Mouse (Mus musculus) kidney, adult 2 months (tissue): ENCODE measurements around the gene 2010300C02Rik. TPM values are rescaled to one million over a fixed set of nuclear protein-coding genes. Genes with fewer than 3 reads are reported as not detected.
"Not testable (repeated sequence)": the region's sequence is repeated elsewhere in the genome, so short reads cannot be mapped to it uniquely, and the experiment has no call there.

Experiments
- DNase-seq: peaks from one replicate; pipeline ENCODE4 v3.0.0; 2021
- H3K27ac ChIP-seq: fragments of 200-500 bp; 2 replicates; pipeline ENCODE4 v1.5.1; 2012; ENCODE audit warnings: low read depth, low read length, control low read depth, inconsistent platforms; ENCODE audit not compliant: insufficient read depth
- H3K27me3 ChIP-seq: fragments of 200-500 bp; replicated peaks from 2 replicates; pipeline ENCODE4 v1.6.1; 2012; ENCODE audit warnings: mild to moderate bottlenecking, moderate library complexity, low read length, inconsistent platforms; ENCODE audit not compliant: control insufficient read depth, insufficient read depth
- H3K36me3 ChIP-seq: fragments of 200-500 bp; 2 replicates; pipeline ENCODE4 v1.6.1; 2012; ENCODE audit warnings: mild to moderate bottlenecking, moderate library complexity, low read length, inconsistent platforms; ENCODE audit not compliant: control insufficient read depth, insufficient read depth
- H3K4me1 ChIP-seq: fragments of 200-500 bp; 2 replicates; pipeline ENCODE4 v1.6.1; 2011; ENCODE audit warnings: low read length; ENCODE audit not compliant: control insufficient read depth, insufficient read depth
- H3K4me3 ChIP-seq: fragments of 200-500 bp; 2 replicates; pipeline ENCODE4 v1.5.1; 2011; ENCODE audit warnings: mild to moderate bottlenecking, low read depth, low read length, control low read depth; ENCODE audit not compliant: insufficient read depth
- CTCF ChIP-seq: fragments of 200-500 bp; conservative IDR thresholded peaks from 2 replicates; pipeline ENCODE4 v1.5.1; 2011; ENCODE audit warnings: low read depth, mild to moderate bottlenecking, control low read depth, low read length, moderate library complexity, mixed read lengths; ENCODE audit not compliant: insufficient read depth, insufficient read length
- POLR2A ChIP-seq: fragments of 200-500 bp; IDR thresholded peaks from one replicate; pipeline ENCODE4 v1.6.1; 2011; ENCODE audit warnings: low read depth, low read length, control low read depth
- WGBS: fragments of 180-500 bp; shearing (Covaris S2); methylation state at CpG from one replicate; pipeline ENCODE4 v1.1.7; 2018; 5-methylcytosine and 5-hydroxymethylcytosine counted together
- polyA plus RNA-seq: library from polyadenylated mRNA; depleted of rRNA; stranded (reverse); fragments of >200 nt; gene quantifications from 2 replicates; pipeline ENCODE4 v1.2.3, GENCODE M21; 2012

2010300C02Rik gene
- polyA plus RNA-seq, 1 experiment = 0.86 TPM

GRCm38 (mm10) chr1:37725880-37726279, 6.0 kb upstream of the 2010300C02Rik start:
- Histone ChIP-seq H3K36me3 (no peaks in the 10 kb centered on the region), H3K4me3 (no peak overlapping the region), H3K27ac (no peak overlapping the region), H3K27me3 (no peaks in the 10 kb centered on the region), H3K4me1 (no peaks in the 10 kb centered on the region)
- DNase-seq = no peak
- WGBS = 64% methylated on average over 12 of the region's 12 CpGs
- TF ChIP-seq POLR2A (no peak), CTCF (no peak)

- Histone ChIP-seq H3K4me3 (no peak overlapping the region), H3K27me3 (no peaks in the 10 kb centered on the region), H3K4me1 (no peaks in the 10 kb centered on the region), H3K27ac (no peak overlapping the region), H3K36me3 (no peaks in the 10 kb centered on the region)
- 84% methylated on average over 5 of the region's 5 CpGs for WGBS
- TF ChIP-seq POLR2A = no peak
- TF ChIP-seq CTCF = no peak
- no peak for DNase-seq
Observed at GRCm38 (mm10) chr1:37721092-37721491, 1.2 kb upstream of the 2010300C02Rik start.

GRCm38 (mm10) chr1:37719030-37719723, 708 bp downstream of the 2010300C02Rik start:
- Histone ChIP-seq H3K36me3 (no peaks in the 10 kb centered on the region), H3K27ac (no peak overlapping the region), H3K27me3 (no peaks in the 10 kb centered on the region), H3K4me1 (no peaks in the 10 kb centered on the region), H3K4me3 (peak overlapping the region; percentile 54)
- DNase-seq = no peak
- 6% methylated on average over 48 of the region's 49 CpGs for WGBS
- TF ChIP-seq CTCF (no peak), POLR2A (no peak)

- H3K27ac ChIP-seq = no peak overlapping the region
- WGBS = 57% methylated on average over 7 of the region's 7 CpGs
- H3K36me3 ChIP-seq = no peaks in the 10 kb centered on the region
- no peak overlapping the region for H3K4me3 ChIP-seq
- H3K27me3 ChIP-seq = no peaks in the 10 kb centered on the region
- TF ChIP-seq CTCF (no peak), POLR2A (no peak)
- no peak for DNase-seq
- no peaks in the 10 kb centered on the region for H3K4me1 ChIP-seq
Observed at GRCm38 (mm10) chr1:37718516-37718915, 1.4 kb downstream of the 2010300C02Rik start.

GRCm38 (mm10) chr1:37717415-37718195, 2.3 kb downstream of the 2010300C02Rik start:
- H3K27ac ChIP-seq = no peak overlapping the region
- H3K4me3 ChIP-seq = no peak overlapping the region
- H3K36me3 ChIP-seq = no peaks in the 10 kb centered on the region
- no peaks in the 10 kb centered on the region for H3K27me3 ChIP-seq
- no peak for TF ChIP-seq POLR2A
- no peak for TF ChIP-seq CTCF
- H3K4me1 ChIP-seq = no peaks in the 10 kb centered on the region
- DNase-seq = no peak
- 80% methylated on average over 14 of the region's 14 CpGs for WGBS

- DNase-seq, H3K27ac ChIP-seq, H3K4me3 ChIP-seq, H3K4me1 ChIP-seq, H3K27me3 ChIP-seq, H3K36me3 ChIP-seq: not testable (repeated sequence)
- 79% methylated on average over 4 of the region's 4 CpGs for WGBS
Observed at GRCm38 (mm10) chr1:37712357-37712737, 7.5 kb downstream of the 2010300C02Rik start.

- TF ChIP-seq POLR2A (no peak), CTCF (no peak)
- H3K4me1 ChIP-seq = no peaks in the 10 kb centered on the region
- 79% methylated on average over 10 of the region's 10 CpGs for WGBS
- H3K4me3 ChIP-seq = no peak overlapping the region
- no peak overlapping the region for H3K27ac ChIP-seq
- no peak for DNase-seq
- no peaks in the 10 kb centered on the region for H3K27me3 ChIP-seq
- no peaks in the 10 kb centered on the region for H3K36me3 ChIP-seq
Observed at GRCm38 (mm10) chr1:37711596-37712356, 8.1 kb downstream of the 2010300C02Rik start.
